Mouse (Mus musculus): Measurements from ENCODE around the gene Chst7.

- TF ChIP-seq ZNF384 (IDR thresholded peaks at IDR 0.05; ENCODE audit: low read depth, low read length): no peak
- TF ChIP-seq CTCF (IDR thresholded peaks at IDR 0.05 in 2 of 3, conservative IDR thresholded peaks at IDR 0.05 in 1 of 3; ENCODE audit: control insufficient read depth in 1 of 3, insufficient read depth in 1 of 3, low read depth in 2 of 3, low read length in 3 of 3, poor library complexity in 1 of 3, severe bottlenecking in 1 of 3): no peak
- TF ChIP-seq USF1 (IDR thresholded peaks at IDR 0.05; ENCODE audit: low read depth, low read length): no peak
- TF ChIP-seq RAD21 (IDR thresholded peaks at IDR 0.05; ENCODE audit: low read depth, low read length): no peak
- TF ChIP-seq JUND (IDR thresholded peaks at IDR 0.05; ENCODE audit: low read depth, low read length): no peak
- no peak for TF ChIP-seq POLR2A (IDR thresholded peaks at IDR 0.05; ENCODE audit: control insufficient read depth in 1 of 2, insufficient read depth in 1 of 2, low read depth in 1 of 2, low read length in 2 of 2, poor library complexity in 1 of 2)
- TF ChIP-seq ZMIZ1 (IDR thresholded peaks at IDR 0.05; ENCODE audit: low read depth, low read length): no peak
Observed at GRCm38 (mm10) chrX:20060769-20061315, 1.5 kb downstream of the Chst7 start.
